17 mouse cellular contexts compared by ENCODE assay signal in genomic region chr17:5004706-5005105, GRCm38 (mm10). TPM values are rescaled to one million over a fixed set of nuclear protein-coding genes. Genes with fewer than 3 reads are reported as not detected.
DNase-seq lines count a peak whose midpoint lies in the region; ATAC-seq and TF ChIP-seq lines count a peak whose summit lies in the region.
"Had no signal": no experiment of that assay in that cellular context is flagged by ENCODE, and none has a peak within 500 bp of the region (broad histone marks: within the 10 kb centered on the region; RNA-seq: fewer than 3 reads in every experiment).

No protein-coding gene starts in this region.

- H3K79me2 ChIP-seq in liver, adult 2 months (ENCODE audit: control insufficient read depth, insufficient read depth, low read length) = peaks cover 73% of the 10 kb centered on the region

- no peaks in the 10 kb centered on the region for H3K9me3 ChIP-seq in forebrain, postnatal 0 days (ENCODE audit: low read length)
- no peaks in the 10 kb centered on the region for H3K9me3 ChIP-seq in forebrain, embryonic 15.5 days
- no peaks in the 10 kb centered on the region for H3K9me3 ChIP-seq in liver, embryonic 11.5 days (ENCODE audit: control insufficient read depth, low read length)
- no peaks in the 10 kb centered on the region for H3K9me3 ChIP-seq in megakaryocyte, embryonic 14.5 days
- H3K9me3 ChIP-seq: G1E; heart, embryonic 12.5 days had no signal

- no peaks in the 10 kb centered on the region for H3K36me3 ChIP-seq in forebrain, postnatal 0 days (ENCODE audit: insufficient read depth)
- no peaks in the 10 kb centered on the region for H3K36me3 ChIP-seq in forebrain, embryonic 15.5 days
- no peaks in the 10 kb centered on the region for H3K36me3 ChIP-seq in liver, adult 2 months (ENCODE audit: control insufficient read depth, insufficient read depth, low read length)
- H3K36me3 ChIP-seq in liver, embryonic 11.5 days (ENCODE audit: control insufficient read depth, insufficient read depth, low read length) = no peaks in the 10 kb centered on the region
- H3K36me3 ChIP-seq in megakaryocyte, embryonic 14.5 days (replicated peaks; ENCODE audit: low read length) = peaks cover 10% of the 10 kb centered on the region
- H3K36me3 ChIP-seq: heart, embryonic 12.5 days had no signal

- TF ChIP-seq CTCF in forebrain, postnatal 0 days (IDR thresholded peaks at IDR 0.05; ENCODE audit: low read depth) = no peak
- TF ChIP-seq CTCF in liver, adult 2 months (IDR thresholded peaks at IDR 0.05; ENCODE audit: low read depth, low read length) = no peak

- no peak for ATAC-seq in forebrain, postnatal 0 days
- ATAC-seq in forebrain, embryonic 15.5 days (replicated peaks) = no peak
- ATAC-seq in liver, embryonic 11.5 days (replicated peaks; ENCODE audit: low FRiP score) = no peak
- ATAC-seq: forebrain, embryonic 16.5 days had no signal

- no peak for TF ChIP-seq POLR2A in liver, adult 2 months (IDR thresholded peaks at IDR 0.05; ENCODE audit: extremely low read depth, insufficient read depth, low read length)

- H3K4me1 ChIP-seq in forebrain, postnatal 0 days (ENCODE audit: insufficient read depth) = peaks cover 59% of the 10 kb centered on the region
- peaks cover 93% of the 10 kb centered on the region for H3K4me1 ChIP-seq in forebrain, embryonic 15.5 days
- H3K4me1 ChIP-seq in liver, adult 2 months (ENCODE audit: control insufficient read depth, insufficient read depth, low read length) = peaks cover 46% of the 10 kb centered on the region
- peaks cover 43% of the 10 kb centered on the region for H3K4me1 ChIP-seq in liver, embryonic 11.5 days (replicated peaks; ENCODE audit: control insufficient read depth, insufficient read depth, low read length)
- peaks cover 91% of the 10 kb centered on the region for H3K4me1 ChIP-seq in megakaryocyte, embryonic 14.5 days

- DNase-seq in forebrain, postnatal 0 days = no peak
- DNase-seq in liver, adult 2 months (ENCODE audit: extremely low read depth, low read depth, low spot score) = no peak
- no peak for DNase-seq in liver, embryonic 11.5 days (ENCODE audit: low spot score)
- peak; percentile 27 for DNase-seq in Muller cell, postnatal 12 days (ENCODE audit: inconsistent ontology term)
- no peak for DNase-seq in left cerebral cortex, adult 9 months (ENCODE audit: low spot score in 2 of 2)
- no peak for DNase-seq in urinary bladder, adult 18-20 months (ENCODE audit: low spot score in 2 of 2)
- DNase-seq: adrenal gland, postnatal 14 days; B cell, adult 2 months; cerebellum, postnatal 36 days; gastrocnemius, postnatal 14 days; layer of hippocampus, adult 9-11 months; thymus, postnatal 36 days had no signal

- no peak overlapping the region for H3K9ac ChIP-seq in forebrain, postnatal 0 days
- no peak overlapping the region for H3K9ac ChIP-seq in forebrain, embryonic 15.5 days (replicated peaks)
- no peak overlapping the region for H3K9ac ChIP-seq in liver, adult 2 months (ENCODE audit: low read depth, low read length)
- no peak overlapping the region for H3K9ac ChIP-seq in liver, embryonic 11.5 days (ENCODE audit: low read depth, low read length)
- H3K9ac ChIP-seq: heart, embryonic 12.5 days had no signal

- H3K27me3 ChIP-seq in forebrain, postnatal 0 days (ENCODE audit: insufficient read depth, low read length) = no peaks in the 10 kb centered on the region
- no peaks in the 10 kb centered on the region for H3K27me3 ChIP-seq in forebrain, embryonic 15.5 days
- no peaks in the 10 kb centered on the region for H3K27me3 ChIP-seq in liver, adult 2 months (ENCODE audit: control insufficient read depth, insufficient read depth, low read length)
- H3K27me3 ChIP-seq in liver, embryonic 11.5 days (replicated peaks; ENCODE audit: control insufficient read depth, insufficient read depth, low read length) = no peaks in the 10 kb centered on the region
- no peaks in the 10 kb centered on the region for H3K27me3 ChIP-seq in megakaryocyte, embryonic 14.5 days (replicated peaks)
- H3K27me3 ChIP-seq: heart, embryonic 12.5 days had no signal

- 42% methylated on average over 5 of the region's 5 CpGs for WGBS in forebrain, postnatal 0 days
- 37% methylated on average over 5 of the region's 5 CpGs for WGBS in forebrain, embryonic 15.5 days
- WGBS in liver, adult 2 months = 43% methylated on average over 5 of the region's 5 CpGs
- 73% methylated on average over 5 of the region's 5 CpGs for WGBS in liver, embryonic 11.5 days

- H3K4me3 ChIP-seq in forebrain, postnatal 0 days (ENCODE audit: low read depth, low read length) = no peak overlapping the region
- H3K4me3 ChIP-seq in forebrain, embryonic 15.5 days = no peak overlapping the region
- no peak overlapping the region for H3K4me3 ChIP-seq in liver, adult 2 months (ENCODE audit: insufficient read depth, low read depth, low read length)
- no peak overlapping the region for H3K4me3 ChIP-seq in liver, embryonic 11.5 days (ENCODE audit: low read depth, low read length)
- peak overlapping the region; percentile 42 for H3K4me3 ChIP-seq in megakaryocyte, embryonic 14.5 days (replicated peaks)
- H3K4me3 ChIP-seq: heart, embryonic 12.5 days had no signal

- H3K4me2 ChIP-seq in forebrain, postnatal 0 days (ENCODE audit: low read depth) = peak overlapping the region; percentile 8; the same call in 1 of the 2 replicates
- H3K4me2 ChIP-seq in forebrain, embryonic 15.5 days (replicated peaks) = no peak overlapping the region
- no peak overlapping the region for H3K4me2 ChIP-seq in liver, embryonic 11.5 days
- H3K4me2 ChIP-seq: heart, embryonic 12.5 days had no signal

- no peak overlapping the region for H3K27ac ChIP-seq in forebrain, postnatal 0 days (ENCODE audit: low read depth, low read length)
- no peak overlapping the region for H3K27ac ChIP-seq in forebrain, embryonic 15.5 days (replicated peaks)
- H3K27ac ChIP-seq in liver, adult 2 months (replicated peaks; ENCODE audit: insufficient read depth, low read depth, low read length) = peak overlapping the region; percentile 9; the same call in 1 of the 2 replicates
- H3K27ac ChIP-seq in liver, embryonic 11.5 days (ENCODE audit: low read depth, low read length) = no peak overlapping the region

RNA-seq across cellular contexts. Expression of gene Arid1b, which starts 10.6 kb away (rescaled TPM):
- 40.5 and 51.6 TPM in 2 replicates for total RNA-seq in forebrain, postnatal 0 days (2014; rRNA removed)
- polyA plus RNA-seq in forebrain, postnatal 0 days (2015; fragmentation: Nextera tagmentation; extraction: Ambion mirVana) = 8.0 and 10.5 TPM in 2 replicates
- polyA plus RNA-seq in forebrain, embryonic 15.5 days (2015; fragmentation: Nextera tagmentation; extraction: Ambion mirVana) = 14.8 TPM in 2 replicates
- total RNA-seq in liver, adult 2 months (2014; rRNA removed) = 9.7 and 12.5 TPM in 2 replicates
- 11.7 and 12.1 TPM in 2 replicates for polyA plus RNA-seq in liver, adult 2 months (2012; rRNA removed)
- polyA plus RNA-seq in liver, embryonic 11.5 days (2014; fragmentation: Nextera tagmentation; extraction: Ambion mirVana) = 8.1 and 9.1 TPM in 2 replicates
- 13.3 and 27.6 TPM in 2 replicates for polyA plus RNA-seq in megakaryocyte, embryonic 14.5 days (2012; ENCODE audit: insufficient read depth, low replicate concordance)
